Mouse (Mus musculus): ENCODE data around the gene Zfp385a. TPM values are rescaled to one million over a fixed set of nuclear protein-coding genes. Genes with fewer than 3 reads are reported as not detected.

Gene Zfp385a
- total and polyA plus RNA-seq, 3 experiments = 10.1 to 18.3 (median 17.1) TPM

DNA sequence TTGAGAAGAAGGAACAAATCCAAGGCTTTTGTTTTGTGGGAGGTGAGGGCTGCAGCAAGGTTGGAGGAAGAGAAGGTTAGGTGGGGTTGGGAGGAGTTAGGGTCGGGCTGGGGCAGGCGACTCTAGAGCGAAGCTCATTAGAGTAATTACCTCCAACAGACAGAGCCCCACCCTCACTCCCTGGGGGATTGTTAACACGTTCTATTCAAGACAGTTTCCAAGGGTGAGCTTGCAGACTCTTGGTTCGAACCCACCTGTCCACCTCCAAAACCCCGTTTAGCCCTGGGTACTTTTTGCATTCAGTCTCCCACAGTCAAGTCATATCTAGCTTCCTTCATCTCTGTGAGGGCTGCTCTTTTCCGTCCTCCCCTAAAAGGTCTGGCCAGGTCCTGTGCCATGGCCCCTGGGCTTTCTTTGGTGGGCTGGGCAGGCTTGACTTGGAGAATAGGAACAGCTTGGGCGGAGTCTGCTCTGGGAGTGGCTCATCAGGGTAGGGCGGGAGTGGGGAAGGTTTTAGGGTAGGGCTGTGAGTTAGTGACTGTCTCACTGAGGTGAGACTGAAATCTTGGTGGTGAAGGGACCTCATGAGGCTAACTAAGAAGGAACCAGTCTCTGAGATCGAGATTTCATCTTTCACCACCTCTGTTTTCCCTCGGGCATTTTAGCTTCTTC, 2.8 kb downstream of the Zfp385a start:
- DNase-seq = no peak

DNA sequence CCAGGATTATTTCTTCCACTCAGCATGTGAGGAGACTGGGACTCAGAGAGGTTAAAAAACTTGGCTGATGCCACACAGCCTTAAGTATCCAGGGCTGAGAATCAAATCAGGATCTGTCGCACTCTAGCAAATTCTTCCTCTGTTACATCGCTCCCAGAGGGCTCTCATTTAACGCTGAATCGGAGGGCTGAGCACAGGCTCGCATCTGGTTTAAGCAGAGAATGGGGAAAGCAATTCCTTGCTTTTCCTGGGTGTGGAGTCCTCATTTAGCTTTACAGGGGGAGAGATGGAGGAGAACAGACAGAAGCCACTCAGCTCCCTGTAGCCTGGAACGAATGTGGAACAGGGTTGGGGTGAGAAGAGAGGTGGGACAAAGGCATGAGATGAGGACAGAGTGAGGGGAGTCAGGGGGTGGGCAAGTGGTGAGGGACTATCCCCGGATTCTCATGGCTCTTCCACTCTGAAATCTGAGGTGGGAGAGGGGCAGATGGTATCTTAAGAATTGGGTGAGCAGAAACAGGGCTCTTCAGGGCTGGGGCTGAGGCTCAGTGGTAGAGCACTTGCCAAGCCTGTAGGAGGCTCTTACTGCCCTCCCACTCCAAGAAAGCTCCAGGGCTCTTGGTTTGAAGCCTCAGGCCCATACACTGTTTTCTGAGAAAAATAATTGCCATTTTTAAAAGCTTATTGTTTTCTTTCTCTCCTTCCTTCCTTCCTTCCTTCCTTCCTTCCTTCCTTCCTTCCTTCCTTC, 4.2 kb downstream of the Zfp385a start:
- DNase-seq = no peak

DNA sequence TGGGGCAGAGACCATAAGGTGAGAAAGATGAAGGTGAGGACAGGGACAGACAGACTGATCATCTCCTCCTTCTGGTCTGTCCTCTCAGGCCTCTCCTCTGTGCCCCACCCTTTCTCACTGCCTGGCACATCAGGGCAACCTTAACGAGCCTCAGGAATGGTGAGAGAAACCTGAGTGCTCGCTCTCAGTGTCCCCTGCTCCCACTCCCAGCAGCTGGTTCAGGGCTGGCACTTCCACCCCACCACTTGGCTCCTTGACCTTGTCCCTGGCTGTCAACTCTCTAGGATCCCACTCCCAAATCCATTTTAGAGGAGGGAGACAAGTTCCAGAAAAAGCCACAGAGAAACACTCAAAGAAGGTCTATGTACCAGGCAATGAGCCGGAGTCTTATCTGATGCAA, 4.9 kb downstream of the Zfp385a start:
- DNase-seq = no peak

DNA sequence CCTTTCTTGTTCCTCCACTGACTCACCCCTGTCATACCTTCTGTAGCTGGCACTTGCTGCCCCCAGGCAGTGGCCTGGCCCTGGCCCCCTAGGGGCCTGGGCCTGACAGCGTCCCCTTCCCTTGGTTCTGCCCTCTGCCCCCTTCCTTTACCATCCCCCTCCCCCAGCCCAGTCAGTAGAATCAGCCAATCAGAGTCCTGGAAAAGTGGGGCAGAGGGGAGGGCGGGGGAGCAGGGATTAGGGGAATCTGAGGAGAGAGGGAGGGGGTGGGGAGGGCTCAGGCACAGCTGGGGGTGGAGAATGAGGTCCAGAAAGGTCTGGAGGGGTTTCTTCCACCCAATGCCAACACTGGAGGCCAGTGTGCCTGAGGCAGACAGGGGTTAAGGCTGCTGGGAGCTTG, 5.7 kb downstream of the Zfp385a start:
- no peak for DNase-seq

DNA sequence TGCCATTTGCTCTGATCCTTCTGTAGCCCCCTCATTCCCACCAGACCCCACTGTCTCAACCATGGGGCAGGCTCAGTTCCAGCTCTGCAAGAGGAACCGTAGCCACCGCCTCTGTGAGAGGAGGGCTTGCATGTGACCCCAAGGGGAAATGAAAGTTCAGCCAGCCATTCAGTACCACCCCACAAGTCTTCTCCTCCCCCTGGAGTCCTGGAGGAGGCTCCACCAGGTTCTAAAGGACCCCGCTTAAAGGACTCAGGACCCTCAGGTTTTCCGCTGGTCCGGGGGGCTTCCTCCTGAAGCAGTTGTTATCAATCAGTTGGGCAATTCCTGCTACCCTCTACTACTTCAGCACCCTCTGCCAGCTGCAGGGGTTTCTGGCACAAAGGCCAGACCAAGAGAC, 6.2 kb downstream of the Zfp385a start:
- DNase-seq = no peak

DNA sequence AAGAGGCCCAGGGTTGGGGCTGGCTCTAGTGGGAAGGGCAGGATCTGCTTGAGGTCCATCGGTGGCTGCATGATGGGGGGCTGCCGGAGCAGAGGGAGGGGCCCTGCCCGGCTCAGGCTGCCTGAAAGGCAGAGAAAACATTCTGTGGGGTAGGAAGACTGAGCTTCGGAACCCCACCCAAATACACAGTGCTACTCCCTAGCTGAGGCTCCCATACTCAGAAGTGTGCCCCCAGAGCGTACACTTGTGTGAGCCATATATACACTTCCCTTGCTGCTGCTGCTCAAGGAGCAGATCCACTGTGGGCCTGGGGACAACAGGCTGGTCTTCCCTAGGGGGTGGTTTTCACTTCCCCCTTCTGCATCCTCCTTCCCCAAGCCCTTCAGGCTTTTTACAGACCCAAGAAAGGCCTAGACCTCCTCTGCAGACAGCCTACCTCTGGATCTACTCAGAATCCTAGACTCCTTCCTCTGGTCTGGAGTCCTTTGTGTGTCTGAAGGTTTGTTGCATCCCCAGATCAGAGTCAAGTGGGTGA, 6.7 kb downstream of the Zfp385a start:
- no peak for DNase-seq

DNA sequence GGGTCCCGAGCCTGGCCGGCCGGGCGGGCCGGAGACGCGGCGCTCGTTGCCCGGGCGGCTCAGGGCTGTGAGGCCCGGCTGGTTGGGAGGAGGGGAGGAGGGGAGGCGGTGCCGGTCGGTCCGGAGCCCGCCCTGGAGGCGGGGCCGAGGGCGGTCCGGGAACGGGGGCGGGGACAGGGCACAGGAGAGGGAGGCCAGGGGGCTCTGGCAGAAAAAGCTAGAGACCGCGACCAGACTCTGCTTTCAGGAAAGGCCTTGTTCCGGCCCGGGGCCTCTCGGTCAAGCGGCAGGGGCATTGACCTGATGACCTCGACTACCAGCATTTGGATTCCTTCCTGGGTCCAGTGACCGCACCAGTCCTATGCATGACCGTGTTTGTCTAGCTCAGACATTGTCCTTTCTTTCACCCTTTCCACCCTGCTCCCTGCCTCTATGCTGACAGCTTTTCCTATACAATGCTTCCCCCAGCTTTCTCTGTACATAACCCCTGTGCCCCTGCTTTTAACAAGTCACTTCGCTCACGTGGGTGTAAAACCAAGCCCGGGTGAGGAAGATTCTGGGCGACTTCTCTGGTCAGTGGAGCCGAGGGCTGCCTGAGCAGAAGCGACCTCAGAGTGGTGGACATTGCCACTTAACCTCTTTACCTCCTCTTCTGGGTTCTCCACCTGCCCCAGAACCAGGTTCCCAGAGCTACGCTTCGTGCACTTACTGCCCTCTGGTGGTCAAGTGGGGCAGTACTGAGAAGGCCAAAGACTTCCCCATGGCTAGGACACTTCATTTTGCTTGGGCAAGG, 16.2 kb downstream of the Zfp385a start:
- peak; percentile 94 for DNase-seq

DNA sequence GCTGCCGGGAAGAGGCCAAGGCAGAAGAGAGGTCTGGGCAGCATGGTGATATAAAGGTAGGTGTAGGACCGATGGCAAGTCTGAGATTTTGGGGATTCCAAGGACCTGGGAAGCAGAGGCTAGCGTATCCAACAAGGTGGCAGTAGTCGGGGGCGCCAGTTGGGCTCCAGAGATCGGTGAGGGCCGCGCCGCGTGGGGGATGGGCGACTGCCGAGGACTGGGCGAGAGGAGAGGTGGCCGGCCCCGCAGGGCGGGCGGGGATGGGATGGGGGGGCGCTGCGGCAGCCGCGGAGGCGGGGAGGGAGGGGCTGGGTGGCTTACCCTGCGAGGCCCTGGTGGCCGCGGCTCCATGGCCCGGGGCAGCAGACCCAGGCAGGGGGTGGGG, 16.8 kb downstream of the Zfp385a start:
- DNase-seq = no peak

DNA sequence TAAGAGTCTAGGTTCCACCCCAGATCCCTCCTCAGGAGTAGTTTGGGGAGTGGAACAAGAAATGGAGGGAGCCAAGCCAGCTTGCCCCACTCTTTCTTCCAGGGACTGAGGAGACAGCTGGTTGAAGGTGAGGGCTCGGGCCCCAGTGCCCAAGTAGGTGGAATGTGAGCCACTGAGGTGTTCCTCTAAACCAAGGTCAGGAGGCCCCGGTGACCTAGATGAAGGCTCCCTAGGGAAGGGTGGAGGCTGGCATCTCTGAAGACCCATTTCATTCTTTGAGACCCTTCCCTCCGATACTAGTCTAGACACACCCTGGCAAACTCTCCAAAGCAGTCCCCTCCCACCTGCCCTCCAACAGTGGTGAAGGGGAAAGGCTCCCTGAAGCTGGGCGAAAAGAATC, 17.5 kb downstream of the Zfp385a start:
- no peak for DNase-seq

DNA sequence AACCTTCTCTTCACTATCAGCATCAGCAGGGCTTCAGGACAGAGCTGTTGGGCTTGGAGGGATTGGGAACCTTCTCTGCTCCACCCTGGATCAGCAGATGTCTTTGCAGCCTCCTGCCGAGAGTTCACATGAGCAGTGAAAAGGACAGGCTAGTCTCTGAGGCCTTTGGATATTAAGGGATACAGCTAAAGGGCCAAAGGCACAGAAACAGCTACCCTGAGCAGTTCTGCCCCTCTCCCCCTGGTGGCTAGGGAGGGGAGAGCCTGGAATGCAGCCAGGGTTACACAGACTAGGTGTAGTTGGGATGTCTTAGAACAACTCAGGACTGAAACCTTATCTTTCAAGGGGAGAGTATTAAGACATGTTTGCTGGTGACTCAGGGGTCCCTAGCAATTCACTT, 18.8 kb downstream of the Zfp385a start:
- no peak for DNase-seq

DNA sequence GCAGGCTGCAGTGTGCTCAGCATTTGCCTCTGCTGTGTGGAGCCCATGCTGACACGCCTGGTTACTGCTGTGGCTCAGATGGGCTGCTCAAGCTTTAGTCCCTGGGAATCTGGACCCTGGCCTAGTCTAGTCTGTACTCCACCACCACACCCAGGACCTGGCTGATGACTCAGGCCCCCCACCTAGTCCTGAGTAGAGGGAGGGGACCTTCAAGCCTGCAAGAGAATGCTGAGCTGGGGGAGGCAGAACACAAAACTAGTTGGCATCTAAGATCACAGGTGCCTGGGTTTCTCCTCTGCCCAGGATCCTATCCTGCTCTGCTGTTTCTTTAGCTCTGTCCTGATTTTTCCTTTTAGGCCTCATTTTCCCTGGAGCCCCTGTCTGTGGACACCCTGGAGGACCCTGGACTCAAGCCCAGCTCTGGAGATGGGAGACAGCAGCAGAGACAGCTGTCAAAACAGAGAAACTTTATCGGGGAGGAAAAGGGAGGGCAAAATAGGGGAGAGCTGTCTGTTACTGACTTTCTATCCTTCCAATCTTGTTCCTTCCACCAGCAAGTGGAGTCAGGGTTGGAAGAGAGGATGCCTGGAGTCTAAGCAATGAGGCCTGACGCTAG, 21.6 kb downstream of the Zfp385a start:
- DNase-seq = no peak

DNA sequence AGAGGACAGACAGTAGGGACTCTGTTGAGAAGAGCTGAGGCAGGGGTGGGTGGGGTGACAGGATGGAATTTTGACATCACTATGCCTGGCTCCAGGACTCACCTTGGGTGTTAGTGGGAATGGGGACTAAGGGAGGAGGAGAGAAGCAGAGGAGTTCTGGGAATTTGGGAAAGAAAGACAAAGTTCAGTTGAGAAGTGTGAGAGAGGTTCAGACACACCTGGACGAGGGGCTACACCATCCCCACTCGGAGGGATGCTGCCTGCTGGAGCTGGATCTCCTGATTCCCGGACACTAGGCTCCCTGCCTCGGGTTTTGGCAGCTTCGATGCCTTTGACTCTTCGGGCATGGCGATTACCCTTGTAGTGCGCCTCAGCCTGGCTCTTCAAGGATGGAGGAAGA, 22.2 kb downstream of the Zfp385a start:
- DNase-seq = no peak

DNA sequence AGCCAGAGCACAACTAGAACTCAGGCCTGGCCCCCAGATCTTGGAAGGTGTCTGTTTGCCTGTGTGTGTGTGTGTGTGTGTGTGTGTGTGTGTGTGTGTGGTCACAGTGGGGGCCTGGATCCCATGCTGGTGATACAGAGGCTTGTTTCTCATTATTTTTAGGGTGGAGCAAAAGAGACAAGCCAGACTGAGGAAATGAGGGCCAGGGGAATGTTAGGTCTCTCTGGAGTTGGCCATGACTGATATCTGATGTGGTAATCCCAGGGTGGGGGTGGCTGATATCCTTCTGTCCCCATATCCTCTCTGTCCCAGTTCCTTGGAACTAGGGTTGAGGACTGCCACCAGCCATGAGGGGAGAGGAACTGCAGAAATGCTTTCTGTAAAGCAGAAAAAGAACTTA, 22.8 kb downstream of the Zfp385a start:
- no peak for DNase-seq

DNA sequence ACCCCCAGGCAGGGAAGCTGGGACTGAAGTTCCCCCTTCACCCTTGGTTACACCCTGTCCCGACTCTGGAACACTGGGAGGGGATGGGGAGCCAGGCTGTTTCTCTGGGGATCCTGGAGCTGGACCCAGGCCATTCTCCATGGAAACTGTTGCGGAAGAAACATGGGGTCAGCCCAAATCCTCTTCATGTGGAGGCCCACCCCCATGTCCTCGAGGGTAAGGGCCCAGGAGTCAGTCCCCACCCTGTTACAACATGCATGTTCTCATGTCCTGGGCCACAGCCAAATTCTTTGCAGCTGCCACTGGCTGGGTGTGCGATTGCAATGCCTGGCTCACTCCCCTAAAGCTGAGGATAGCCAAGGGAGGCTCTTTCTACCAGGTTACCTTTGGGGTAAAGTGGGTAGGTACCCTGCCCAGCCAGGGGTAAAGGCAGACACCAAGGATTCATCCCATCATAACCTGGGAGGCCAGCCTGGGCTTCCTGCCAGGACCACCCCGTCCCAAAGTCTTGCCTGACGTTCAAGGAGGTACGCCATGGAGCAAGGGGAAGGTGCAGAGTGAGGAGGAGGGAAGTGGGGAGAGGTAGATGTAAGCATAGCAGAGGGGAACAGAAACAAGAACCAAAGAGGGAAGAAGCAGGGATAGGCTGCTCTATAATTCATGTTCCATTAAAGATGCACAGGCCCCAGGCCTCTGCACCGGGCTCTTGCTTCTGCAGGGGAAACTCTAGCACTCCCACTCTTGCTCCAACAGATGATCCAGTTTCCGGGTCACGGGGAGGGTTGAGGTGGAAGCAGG, 23.7 kb downstream of the Zfp385a start:
- DNase-seq = peak; percentile 31

DNA sequence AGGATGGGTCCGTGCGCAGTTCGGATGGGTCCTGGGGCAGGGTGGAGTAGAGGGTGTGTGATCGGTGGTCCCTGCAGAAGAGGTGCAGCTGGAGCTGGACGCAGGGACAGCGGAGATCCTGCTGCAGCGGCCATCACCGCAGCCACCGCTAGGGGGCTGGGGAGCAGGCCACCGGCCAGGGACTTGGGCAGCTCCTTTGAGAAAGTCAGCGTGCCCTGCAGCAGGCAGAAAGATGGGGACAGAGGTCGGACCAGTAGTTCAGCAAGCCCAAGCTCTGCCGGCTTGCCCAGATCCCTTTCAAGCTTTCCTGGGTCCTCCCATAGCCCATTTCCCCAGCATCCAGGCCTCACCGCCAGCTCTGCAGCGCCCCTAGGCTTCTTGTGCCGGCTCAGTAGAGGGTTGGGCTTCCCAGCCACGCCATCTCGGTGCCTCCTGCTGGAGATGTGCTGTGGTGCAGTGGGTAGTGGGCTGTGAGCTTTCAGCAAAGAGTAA, 24.8 kb downstream of the Zfp385a start:
- peak; percentile 84 for DNase-seq

DNA sequence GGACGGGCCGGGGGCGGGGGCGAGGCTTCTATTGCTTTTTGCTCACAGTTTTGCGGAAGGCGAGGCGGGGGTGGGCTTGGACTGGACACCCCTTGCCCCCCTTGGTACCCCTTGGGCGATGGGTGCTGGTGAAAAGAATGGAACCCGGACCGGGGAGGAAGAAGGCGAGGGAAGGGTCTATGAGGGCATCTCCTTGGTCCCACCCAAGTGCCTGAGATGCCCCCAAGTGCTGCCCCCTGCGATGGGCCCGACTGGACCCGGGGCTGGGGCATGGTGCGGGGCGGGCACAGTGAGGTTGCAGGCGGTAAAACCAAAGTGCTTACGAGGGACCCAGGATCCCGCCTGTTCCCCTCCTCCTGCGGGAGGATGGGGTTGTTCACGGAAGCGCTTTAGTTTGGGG, 25.7 kb downstream of the Zfp385a start:
- no peak for DNase-seq

DNA sequence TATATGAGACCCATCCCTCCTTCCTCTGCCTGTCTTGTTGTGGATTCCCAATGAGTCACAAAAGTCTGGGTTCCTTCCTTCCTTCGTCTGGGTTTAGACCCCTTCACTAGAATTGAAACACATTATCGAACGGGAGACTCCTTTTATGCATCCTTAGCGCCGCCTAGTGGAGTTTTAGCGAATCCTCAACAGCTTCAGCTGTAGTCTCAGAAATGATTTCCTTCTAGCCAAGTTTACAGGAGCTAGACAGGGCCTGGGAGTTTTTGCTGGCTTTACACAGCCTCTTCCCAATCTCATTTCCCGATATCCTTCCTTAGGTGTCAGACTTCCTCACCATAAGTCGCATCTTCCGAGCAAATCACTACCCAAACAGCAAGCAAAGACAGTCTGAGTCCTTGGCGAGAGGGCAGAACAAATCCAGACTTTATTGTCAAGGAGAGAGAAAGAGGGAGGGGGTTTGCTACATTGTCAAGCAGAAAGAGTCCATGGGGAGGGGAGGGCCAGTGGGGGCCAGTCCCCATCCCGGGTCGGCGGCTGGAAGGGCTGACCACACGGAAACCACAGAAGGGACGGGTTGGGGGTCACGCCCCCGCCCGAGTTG, 26.3 kb downstream of the Zfp385a start:
- DNase-seq = no peak

DNA sequence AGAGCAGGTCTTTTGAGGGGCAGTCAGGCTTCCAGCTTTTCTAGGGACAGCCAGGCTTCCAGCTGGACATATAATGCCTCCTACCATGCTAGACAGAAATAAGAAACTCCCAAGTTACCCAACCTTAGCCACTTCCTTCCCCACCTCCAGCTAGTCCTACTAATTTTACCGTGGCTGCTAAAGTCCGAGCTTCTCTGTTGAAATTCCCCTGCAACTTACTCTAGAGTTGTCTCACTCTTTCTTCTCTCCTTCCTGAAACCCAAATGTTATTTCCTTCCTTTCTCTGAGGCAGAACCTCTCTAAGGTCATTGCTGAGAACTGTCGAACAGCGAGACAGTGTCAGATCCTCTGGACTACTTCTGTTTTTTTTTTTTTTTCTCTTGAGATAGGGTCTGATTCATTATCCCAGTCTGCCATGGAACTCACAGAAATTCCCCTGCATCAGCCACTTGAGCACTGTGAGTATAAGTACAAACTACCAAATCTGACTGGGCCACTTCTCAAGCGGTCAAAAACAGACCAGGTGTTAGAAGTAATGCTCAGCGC, 29.5 kb downstream of the Zfp385a start, which contains the start of gene Gpr84:
Gene Gpr84, minus strand, starts transcription at position 248 of the 546 bp plus-strand sequence.
- DNase-seq = no peak

DNA sequence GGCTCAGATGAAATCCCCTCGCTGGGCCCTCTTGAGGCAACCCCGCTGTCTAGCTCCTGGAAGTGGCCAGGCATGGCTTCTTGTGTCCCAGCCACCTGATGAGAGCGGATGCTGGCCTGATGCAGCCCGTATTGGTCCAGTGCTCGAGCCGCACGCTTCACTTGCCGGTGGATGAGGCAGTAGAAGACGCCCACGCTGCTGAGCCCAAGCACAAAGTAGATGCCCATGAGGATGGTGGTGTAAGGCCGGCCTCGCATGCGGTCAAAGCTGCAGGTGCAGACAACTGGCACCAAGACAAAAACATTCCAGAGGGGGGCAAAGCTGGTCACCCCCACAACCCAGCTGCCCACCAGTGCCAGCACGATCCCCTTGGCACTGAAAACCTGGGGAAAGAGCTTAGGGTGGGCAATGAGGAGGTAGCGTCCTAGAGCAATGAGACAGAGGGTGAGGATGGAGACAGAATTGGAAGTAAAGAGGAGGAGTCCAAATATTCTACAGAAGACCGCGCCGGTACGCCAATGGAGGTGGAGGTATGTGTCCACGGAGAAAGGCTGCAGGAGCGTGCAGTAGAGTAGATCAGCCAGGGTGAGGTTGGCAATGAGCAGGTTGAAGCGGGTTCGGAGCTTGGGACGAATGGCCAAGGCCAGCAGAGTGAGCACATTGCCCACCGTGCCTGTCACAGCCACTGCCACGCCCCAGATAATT, 30.9 kb downstream of the Zfp385a start:
- no peak for DNase-seq
